Mouse (Mus musculus): ENCODE data around the gene Gpr83. TPM values are rescaled to one million over a fixed set of nuclear protein-coding genes. Genes with fewer than 3 reads are reported as not detected.

The Gpr83 gene
- polyA plus RNA-seq, 1 experiment from 2014 or later, result 0.90 TPM

GRCm38 (mm10) chr9:14846428-14846827 lies 13.6 kb upstream of the Gpr83 start:
- WGBS, result 49% methylated on average over 5 of the region's 5 CpGs
- H3K27ac ChIP-seq, result no peak overlapping the region
- H3K9ac ChIP-seq, result no peak overlapping the region
- no peaks in the 10 kb centered on the region for H3K9me3 ChIP-seq
- no peak overlapping the region for H3K4me3 ChIP-seq
- no peaks in the 10 kb centered on the region for H3K27me3 ChIP-seq (replicated peaks)
- H3K4me2 ChIP-seq (replicated peaks), result no peak overlapping the region
- ATAC-seq (ENCODE audit: low FRiP score, low read depth), result no peak
- no peaks in the 10 kb centered on the region for H3K36me3 ChIP-seq
- H3K4me1 ChIP-seq, result no peaks in the 10 kb centered on the region

GRCm38 (mm10) chr9:14848267-14848935 lies 11.6 kb upstream of the Gpr83 start:
- H3K4me3 ChIP-seq, result no peak overlapping the region
- no peak overlapping the region for H3K27ac ChIP-seq
- H3K4me2 ChIP-seq (replicated peaks), result no peak overlapping the region
- no peak overlapping the region for H3K9ac ChIP-seq
- 86% methylated on average over 1 of the region's 1 CpGs for WGBS
- ATAC-seq (ENCODE audit: low FRiP score, low read depth), result no peak
- H3K4me1 ChIP-seq, result no peaks in the 10 kb centered on the region
- H3K9me3 ChIP-seq, result no peaks in the 10 kb centered on the region
- no peaks in the 10 kb centered on the region for H3K27me3 ChIP-seq (replicated peaks)
- H3K36me3 ChIP-seq, result no peaks in the 10 kb centered on the region

DNA sequence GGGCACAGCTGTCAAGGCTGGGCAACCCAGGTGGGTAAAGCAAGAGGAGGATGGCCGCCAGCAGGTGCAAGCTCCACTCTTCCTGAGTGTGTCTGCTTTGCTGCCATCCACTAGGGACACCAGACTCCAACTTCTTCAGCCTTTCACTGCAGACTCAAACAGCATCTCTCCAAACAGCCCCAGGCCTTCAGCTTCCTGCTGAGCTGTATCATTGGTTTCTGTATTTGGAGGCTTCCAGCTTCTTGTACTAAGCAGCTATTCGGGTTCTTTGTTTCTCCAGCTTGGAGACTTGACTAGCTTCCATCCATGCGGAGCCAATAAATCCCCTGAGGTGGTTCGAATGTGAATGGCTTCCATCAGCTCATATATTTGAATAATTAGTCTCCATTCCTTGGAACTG lies 5.4 kb upstream of the Gpr83 start:
- Histone ChIP-seq H3K9ac (no peak overlapping the region), H3K9me3 (no peaks in the 10 kb centered on the region), H3K4me3 (no peak overlapping the region), H3K4me2 (replicated peaks) (no peak overlapping the region), H3K36me3 (no peaks in the 10 kb centered on the region), H3K4me1 (0 out of 2 replicates have a peak, but pooled peaks cover under 1% of the 10 kb centered on the region), H3K27ac (no peak overlapping the region), H3K27me3 (replicated peaks) (peaks cover 14% of the 10 kb centered on the region)
- no peak for ATAC-seq (ENCODE audit: low FRiP score, low read depth)
- 60% methylated on average over 4 of the region's 4 CpGs for WGBS

GRCm38 (mm10) chr9:14856922-14857654 lies 2.9 kb upstream of the Gpr83 start:
- H3K27me3 ChIP-seq (replicated peaks), result peaks cover 38% of the 10 kb centered on the region
- no peaks in the 10 kb centered on the region for H3K36me3 ChIP-seq
- H3K27ac ChIP-seq, result no peak overlapping the region
- H3K9ac ChIP-seq, result no peak overlapping the region
- H3K4me1 ChIP-seq, result peaks cover 3% of the 10 kb centered on the region; the same call in 1 of the 2 replicates
- 53% methylated on average over 4 of the region's 4 CpGs for WGBS
- no peak overlapping the region for H3K4me2 ChIP-seq (replicated peaks)
- no peaks in the 10 kb centered on the region for H3K9me3 ChIP-seq
- H3K4me3 ChIP-seq, result no peak overlapping the region
- no peak for ATAC-seq (ENCODE audit: low FRiP score, low read depth)

- Histone ChIP-seq H3K27ac (no peak overlapping the region), H3K27me3 (replicated peaks) (peaks cover 46% of the 10 kb centered on the region), H3K36me3 (no peaks in the 10 kb centered on the region), H3K9me3 (no peaks in the 10 kb centered on the region), H3K9ac (no peak overlapping the region), H3K4me3 (no peak overlapping the region), H3K4me1 (peaks cover 3% of the 10 kb centered on the region; the same call in 1 of the 2 replicates), H3K4me2 (replicated peaks) (no peak overlapping the region)
- ATAC-seq (ENCODE audit: low FRiP score, low read depth), result no peak
- 76% methylated on average over 7 of the region's 7 CpGs for WGBS
Observed at GRCm38 (mm10) chr9:14858170-14858706, 1.8 kb upstream of the Gpr83 start.

DNA sequence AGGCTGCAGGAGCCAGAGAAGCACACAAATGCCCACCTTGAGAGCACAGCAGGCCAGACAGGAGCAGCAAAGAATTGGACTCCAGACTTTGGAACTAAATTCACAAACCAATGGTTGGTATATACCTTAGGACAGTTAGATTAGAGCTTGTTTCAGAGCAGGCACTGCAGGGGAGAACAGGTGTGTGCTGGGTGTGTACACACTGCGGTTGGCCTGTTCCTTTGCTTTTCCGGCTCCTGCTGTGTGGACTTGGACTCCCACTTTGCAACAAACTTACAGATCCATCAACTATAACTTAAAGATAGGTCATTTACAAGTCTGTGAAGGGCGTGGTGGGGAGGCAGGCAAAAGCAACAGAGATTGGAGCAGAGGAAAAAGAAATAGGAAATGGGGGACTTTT lies 1.2 kb upstream of the Gpr83 start:
- Histone ChIP-seq H3K27ac (no peak overlapping the region), H3K36me3 (no peaks in the 10 kb centered on the region), H3K4me1 (peaks cover 3% of the 10 kb centered on the region; the same call in 1 of the 2 replicates), H3K9me3 (no peaks in the 10 kb centered on the region), H3K4me3 (no peak overlapping the region), H3K27me3 (replicated peaks) (peaks cover 46% of the 10 kb centered on the region), H3K9ac (no peak overlapping the region), H3K4me2 (replicated peaks) (no peak overlapping the region)
- ATAC-seq (ENCODE audit: low FRiP score, low read depth), result no peak
- WGBS, result 83% methylated on average over 3 of the region's 3 CpGs

DNA sequence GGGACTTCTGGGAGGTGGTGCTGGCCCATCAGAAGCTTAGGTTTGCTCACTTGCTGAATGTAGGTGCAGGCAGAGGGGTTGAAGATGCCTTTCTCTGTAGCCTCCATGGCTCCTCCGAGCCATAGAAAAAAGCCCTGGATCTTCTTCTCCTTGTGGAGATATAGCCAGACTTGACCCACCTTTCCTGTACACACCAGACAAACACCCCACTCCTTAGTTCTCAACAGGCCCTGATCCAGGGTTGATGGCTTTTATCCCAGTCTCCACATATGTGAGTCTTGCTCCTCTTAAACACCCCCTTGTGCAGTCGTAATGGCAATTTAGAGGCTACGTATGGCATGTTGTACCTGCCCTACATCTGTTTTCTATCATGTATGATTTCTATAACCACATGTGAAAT lies 3.1 kb downstream of the Gpr83 start:
- no peak overlapping the region for H3K9ac ChIP-seq
- peaks cover 3% of the 10 kb centered on the region; the same call in 1 of the 2 replicates for H3K4me1 ChIP-seq
- ATAC-seq (ENCODE audit: low FRiP score, low read depth), result no peak
- H3K9me3 ChIP-seq, result no peaks in the 10 kb centered on the region
- no peak overlapping the region for H3K27ac ChIP-seq
- no peak overlapping the region for H3K4me3 ChIP-seq
- 91% methylated on average over 3 of the region's 3 CpGs for WGBS
- H3K27me3 ChIP-seq (replicated peaks), result peaks cover 46% of the 10 kb centered on the region
- H3K36me3 ChIP-seq, result no peaks in the 10 kb centered on the region
- no peak overlapping the region for H3K4me2 ChIP-seq (replicated peaks)

DNA sequence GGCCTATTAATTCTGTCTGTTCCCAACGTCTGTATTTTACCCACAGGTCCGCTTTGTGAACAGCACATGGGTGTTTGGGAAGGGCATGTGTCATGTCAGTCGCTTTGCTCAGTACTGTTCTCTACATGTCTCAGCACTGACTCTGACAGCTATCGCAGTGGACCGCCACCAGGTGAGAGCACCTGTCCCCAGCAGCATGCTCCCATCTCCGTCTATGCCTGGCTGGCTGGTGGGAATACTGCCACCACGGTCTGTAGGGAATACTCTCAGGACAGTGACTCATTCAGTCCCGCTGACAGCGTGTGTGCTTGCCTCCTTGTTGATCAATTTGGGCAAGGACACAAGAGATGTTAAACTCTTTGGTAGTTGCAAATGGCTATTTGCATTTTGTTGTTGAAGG lies 4.7 kb downstream of the Gpr83 start:
- ATAC-seq (ENCODE audit: low FRiP score, low read depth), result no peak
- H3K9me3 ChIP-seq, result no peaks in the 10 kb centered on the region
- H3K27ac ChIP-seq, result no peak overlapping the region
- H3K27me3 ChIP-seq (replicated peaks), result peaks cover 31% of the 10 kb centered on the region
- H3K4me3 ChIP-seq, result no peak overlapping the region
- no peak overlapping the region for H3K4me2 ChIP-seq (replicated peaks)
- peaks cover 1% of the 10 kb centered on the region; the same call in 1 of the 2 replicates for H3K4me1 ChIP-seq
- no peak overlapping the region for H3K9ac ChIP-seq
- 87% methylated on average over 9 of the region's 9 CpGs for WGBS
- H3K36me3 ChIP-seq, result no peaks in the 10 kb centered on the region

DNA sequence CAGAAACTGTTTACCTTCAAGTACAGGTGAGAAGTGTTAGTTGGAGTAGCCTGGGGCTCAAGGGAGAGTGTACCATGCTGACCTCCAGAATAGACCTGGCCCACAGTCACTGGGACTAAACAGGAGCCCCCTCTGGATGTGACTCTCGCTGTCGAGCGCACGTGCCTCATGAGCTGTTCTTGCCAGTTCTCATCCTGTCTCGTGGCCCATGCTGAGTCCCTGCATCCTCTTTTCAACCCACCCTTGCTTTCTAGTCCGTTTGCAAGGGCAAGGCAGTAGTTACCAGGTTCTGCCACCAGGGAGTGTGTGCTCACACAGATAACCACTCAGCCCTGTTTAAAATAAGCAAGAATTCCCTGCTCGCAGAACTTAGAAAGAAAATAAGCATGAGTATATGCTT lies 6.9 kb downstream of the Gpr83 start:
- no peak overlapping the region for H3K4me3 ChIP-seq
- no peak overlapping the region for H3K27ac ChIP-seq
- peaks cover 4% of the 10 kb centered on the region for H3K4me1 ChIP-seq
- no peaks in the 10 kb centered on the region for H3K36me3 ChIP-seq
- ATAC-seq (ENCODE audit: low FRiP score, low read depth), result peak; percentile 52
- no peaks in the 10 kb centered on the region for H3K9me3 ChIP-seq
- H3K4me2 ChIP-seq (replicated peaks), result no peak overlapping the region
- 46% methylated on average over 7 of the region's 7 CpGs for WGBS
- peaks cover 10% of the 10 kb centered on the region; the same call in 1 of the 2 replicates for H3K27me3 ChIP-seq (replicated peaks)
- H3K9ac ChIP-seq, result no peak overlapping the region

DNA sequence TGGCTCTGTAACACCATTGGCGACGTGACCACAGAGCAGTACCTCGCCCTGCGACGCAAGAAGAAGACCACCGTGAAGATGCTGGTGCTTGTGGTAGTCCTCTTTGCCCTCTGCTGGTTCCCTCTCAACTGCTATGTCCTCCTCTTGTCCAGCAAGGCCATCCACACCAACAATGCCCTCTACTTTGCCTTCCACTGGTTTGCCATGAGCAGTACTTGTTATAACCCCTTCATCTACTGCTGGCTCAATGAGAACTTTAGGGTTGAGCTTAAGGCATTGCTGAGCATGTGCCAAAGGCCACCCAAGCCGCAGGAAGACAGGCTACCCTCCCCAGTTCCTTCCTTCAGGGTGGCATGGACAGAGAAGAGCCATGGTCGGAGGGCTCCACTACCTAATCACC lies 8.3 kb downstream of the Gpr83 start:
- no peak overlapping the region for H3K4me3 ChIP-seq
- WGBS, result 96% methylated on average over 8 of the region's 8 CpGs
- no peak overlapping the region for H3K9ac ChIP-seq
- peaks cover 14% of the 10 kb centered on the region for H3K4me1 ChIP-seq
- no peak for ATAC-seq (ENCODE audit: low FRiP score, low read depth)
- H3K9me3 ChIP-seq, result no peaks in the 10 kb centered on the region
- H3K4me2 ChIP-seq (replicated peaks), result no peak overlapping the region
- no peaks in the 10 kb centered on the region for H3K36me3 ChIP-seq
- H3K27ac ChIP-seq, result no peak overlapping the region
- H3K27me3 ChIP-seq (replicated peaks), result no peaks in the 10 kb centered on the region

DNA sequence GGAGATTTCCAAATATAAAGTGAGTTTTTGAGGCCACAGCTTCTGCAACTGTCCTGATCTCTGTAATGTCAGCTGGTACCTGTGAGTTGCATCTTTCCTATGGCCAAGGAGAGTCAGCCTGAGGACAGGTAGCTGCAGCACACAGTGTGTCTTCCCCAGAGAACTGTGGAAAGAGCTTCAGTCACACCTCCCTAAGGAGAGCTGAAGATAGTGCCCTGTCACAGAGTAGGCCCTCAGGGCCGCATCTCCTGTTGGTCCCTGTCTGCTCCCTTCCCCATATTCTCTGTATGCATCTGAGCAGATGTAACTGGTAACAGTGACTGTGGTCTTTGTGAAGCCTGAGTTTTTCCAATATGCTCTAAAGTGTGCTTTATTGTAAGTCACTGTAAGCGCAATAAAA lies 10.4 kb downstream of the Gpr83 start:
- no peak overlapping the region for H3K9ac ChIP-seq
- no peak for ATAC-seq (ENCODE audit: low FRiP score, low read depth)
- H3K27me3 ChIP-seq (replicated peaks), result no peaks in the 10 kb centered on the region
- no peak overlapping the region for H3K27ac ChIP-seq
- H3K4me1 ChIP-seq, result peaks cover 14% of the 10 kb centered on the region
- H3K4me3 ChIP-seq, result no peak overlapping the region
- H3K36me3 ChIP-seq, result no peaks in the 10 kb centered on the region
- no peak overlapping the region for H3K4me2 ChIP-seq (replicated peaks)
- H3K9me3 ChIP-seq, result no peaks in the 10 kb centered on the region
- WGBS, result 91% methylated on average over 2 of the region's 2 CpGs

- WGBS, result 92% methylated on average over 10 of the region's 10 CpGs
- Histone ChIP-seq H3K36me3 (no peaks in the 10 kb centered on the region), H3K27me3 (replicated peaks) (no peaks in the 10 kb centered on the region), H3K9me3 (no peaks in the 10 kb centered on the region), H3K4me1 (peaks cover 14% of the 10 kb centered on the region), H3K4me2 (replicated peaks) (no peak overlapping the region), H3K9ac (no peak overlapping the region), H3K4me3 (no peak overlapping the region), H3K27ac (no peak overlapping the region)
- no peak for ATAC-seq (ENCODE audit: low FRiP score, low read depth)
Observed at GRCm38 (mm10) chr9:14870802-14871201, 10.8 kb downstream of the Gpr83 start.

Data from neural tube, embryonic 12.5 days (tissue).